Mouse (Mus musculus) olfactory bulb, adult 2 months (tissue): ENCODE data around the gene Syne3.

ENCODE experiments used
- CTCF ChIP-seq: fragments of 200-500 bp; IDR thresholded peaks from 2 replicates; pipeline ENCODE4 v1.5.1; 2012; ENCODE audit warnings: low read depth, mild to moderate bottlenecking, low read length, moderate library complexity; ENCODE audit not compliant: insufficient read depth
- POLR2A ChIP-seq: fragments of 200-500 bp; IDR thresholded peaks from 2 replicates; pipeline ENCODE4 v1.6.1; 2012; ENCODE audit warnings: mild to moderate bottlenecking, low read depth, low read length, moderate library complexity; ENCODE audit not compliant: insufficient read depth

- TF ChIP-seq POLR2A (no peak), CTCF (no peak)
These were observed 91.7 kb downstream of the Syne3 start for GRCm38 (mm10) chr12:104917927-104918326.
